Mouse (Mus musculus) embryonic stem cell, embryonic (primary cell): ENCODE results near the gene Gm10722.
"Not testable (repeated sequence)": the region's sequence is repeated elsewhere in the genome, so short reads cannot be mapped to it uniquely, and the experiment has no call there.

Source experiments
- CTCF ChIA-PET, 4 experiments: fragments of 300-600 bp in 2 of 4; fragments of 350-600 bp in 2 of 4; sonication (Branson Sonifier 250); formaldehyde crosslinking; loops; one replicate each; lab custom pipeline; 2022; ENCODE audit warnings: inconsistent platforms in 2 of 4; lab: Charles Lee
- POLR2A ChIA-PET, 4 experiments: fragments of 300-600 bp in 2 of 4; fragments of 350-600 bp in 2 of 4; sonication (Branson Sonifier 250); formaldehyde crosslinking; loops; one replicate each; lab custom pipeline; 2022; ENCODE audit warnings: antibody characterized with exemption in 4 of 4, inconsistent platforms in 1 of 4; lab: Charles Lee

Gm10722 gene

DNA sequence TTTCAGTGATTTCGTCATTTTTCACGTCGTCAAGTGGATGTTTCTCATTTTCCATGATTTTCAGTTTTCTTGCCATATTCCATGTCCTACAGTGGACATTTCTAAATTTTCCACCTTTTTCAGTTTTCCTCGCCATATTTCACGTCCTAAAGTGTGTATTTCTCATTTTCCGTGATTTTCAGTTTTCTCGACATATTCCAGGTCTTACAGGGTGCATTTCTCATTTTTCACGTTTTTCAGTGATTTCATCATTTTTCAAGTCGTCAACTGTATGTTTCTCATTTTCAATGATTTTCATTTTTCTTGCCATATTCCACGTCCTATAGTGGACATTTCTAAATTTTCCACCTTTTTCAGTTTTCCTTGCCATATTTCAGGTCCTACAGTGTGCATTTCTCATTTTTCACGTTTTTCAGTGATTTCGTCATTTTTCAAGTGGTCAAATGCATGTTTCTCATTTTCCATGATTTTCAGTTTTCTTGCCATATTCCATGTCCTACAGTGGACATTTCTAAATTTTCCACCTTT, at the start of gene Gm10722:
Gm10722 (plus strand) TSS at position 478 of the 528 bp plus-strand sequence.
- CTCF ChIA-PET, POLR2A ChIA-PET: not testable (repeated sequence)

DNA sequence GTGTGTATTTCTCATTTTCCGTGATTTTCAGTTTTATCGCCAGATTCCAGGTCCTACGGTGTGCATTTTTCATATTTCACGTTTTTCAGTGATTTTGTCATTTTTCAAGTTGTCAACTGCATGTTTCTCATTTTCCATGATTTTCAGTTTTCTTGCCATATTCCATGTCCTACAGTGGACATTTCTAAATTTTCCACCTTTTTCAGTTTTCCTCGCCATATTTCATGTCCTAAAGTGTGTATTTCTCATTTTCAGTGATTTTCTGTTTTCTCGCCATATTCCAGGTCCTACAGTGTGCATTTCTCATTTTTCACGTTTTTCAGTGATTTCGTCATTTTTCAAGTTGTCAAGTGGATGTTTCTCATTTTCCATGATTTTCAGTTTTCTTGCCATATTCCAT, 284 bp downstream of the Gm10722 start:
- POLR2A ChIA-PET, CTCF ChIA-PET: not testable (repeated sequence)

DNA sequence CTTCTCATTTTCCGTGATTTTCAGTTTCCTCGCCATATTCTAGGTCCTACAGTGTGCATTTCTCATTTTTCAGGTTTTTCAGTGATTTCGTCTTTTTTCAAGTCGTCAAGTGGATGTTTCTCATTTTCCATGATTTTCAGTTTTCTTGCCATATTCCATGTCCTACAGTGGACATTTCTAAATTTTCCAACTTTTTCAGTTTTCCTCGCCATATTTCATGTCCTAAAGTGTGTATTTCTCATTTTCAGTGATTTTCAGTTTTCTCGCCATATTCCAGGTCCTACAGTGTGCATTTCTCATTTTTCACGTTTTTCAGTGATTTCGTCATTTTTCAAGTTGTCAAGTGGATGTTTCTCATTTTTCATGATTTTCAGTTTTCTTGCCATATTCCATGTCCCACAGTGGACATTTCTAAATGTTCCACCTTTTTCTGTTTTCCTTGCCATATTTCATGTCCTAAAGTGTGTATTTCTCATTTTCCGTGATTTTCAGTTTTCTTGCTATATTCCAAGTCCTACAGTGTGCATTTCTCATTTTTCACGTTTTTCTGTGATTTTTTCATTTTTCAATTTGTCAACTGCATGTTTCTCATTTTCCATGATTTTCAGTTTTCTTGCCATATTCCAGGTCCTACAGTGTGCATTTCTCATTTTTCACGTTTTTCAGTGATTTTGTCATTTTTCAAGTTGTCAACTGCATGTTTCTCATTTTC, 1.4 kb downstream of the Gm10722 start:
- POLR2A ChIA-PET, CTCF ChIA-PET: not testable (repeated sequence)

DNA sequence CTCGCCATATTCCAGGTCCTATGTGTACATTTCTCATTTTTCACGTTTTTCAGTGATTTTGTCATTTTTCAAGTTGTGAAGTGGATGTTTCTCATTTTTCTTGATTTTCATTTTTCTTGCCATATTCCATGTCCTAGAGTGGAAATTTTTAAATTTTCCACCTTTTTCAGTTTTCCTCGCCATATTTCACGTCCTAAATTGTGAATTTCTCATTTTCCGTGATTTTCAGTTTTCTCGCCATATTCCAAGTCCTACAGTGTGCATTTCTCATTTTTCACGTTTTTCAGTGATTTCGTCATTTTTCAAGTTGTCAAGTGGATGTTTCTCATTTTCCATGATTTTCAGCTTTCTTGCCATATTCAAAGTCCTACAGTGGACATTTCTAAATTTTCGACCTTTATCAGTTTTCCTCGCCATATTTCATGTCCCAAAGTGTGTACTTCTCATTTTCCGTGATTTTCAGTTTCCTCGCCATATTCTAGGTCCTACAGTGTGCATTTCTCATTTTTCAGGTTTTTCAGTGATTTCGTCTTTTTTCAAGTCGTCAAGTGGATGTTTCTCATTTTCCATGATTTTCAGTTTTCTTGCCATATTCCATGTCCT, 2.2 kb downstream of the Gm10722 start, which contains the start of gene Gm11168:
Gm11168 (plus strand) TSS at position 553 of the 603 bp plus-strand sequence.
- POLR2A ChIA-PET, CTCF ChIA-PET: not testable (repeated sequence)

DNA sequence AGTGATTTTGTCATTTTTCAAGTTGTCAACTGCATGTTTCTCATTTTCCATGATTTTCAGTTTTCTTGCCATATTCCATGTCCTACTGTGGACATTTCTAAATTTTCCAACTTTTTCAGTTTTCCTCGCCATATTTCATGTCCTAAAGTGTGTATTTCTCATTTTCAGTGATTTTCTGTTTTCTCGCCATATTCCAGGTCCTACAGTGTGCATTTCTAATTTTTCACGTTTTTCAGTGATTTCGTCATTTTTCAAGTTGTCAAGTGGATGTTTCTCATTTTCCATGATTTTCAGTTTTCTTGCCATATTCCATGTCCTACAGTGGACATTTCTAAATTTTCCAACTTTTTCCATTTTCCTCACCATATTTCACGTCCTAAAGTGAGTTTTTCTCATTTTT, 5.5 kb downstream of the Gm10722 start:
- CTCF ChIA-PET, POLR2A ChIA-PET: not testable (repeated sequence)

DNA sequence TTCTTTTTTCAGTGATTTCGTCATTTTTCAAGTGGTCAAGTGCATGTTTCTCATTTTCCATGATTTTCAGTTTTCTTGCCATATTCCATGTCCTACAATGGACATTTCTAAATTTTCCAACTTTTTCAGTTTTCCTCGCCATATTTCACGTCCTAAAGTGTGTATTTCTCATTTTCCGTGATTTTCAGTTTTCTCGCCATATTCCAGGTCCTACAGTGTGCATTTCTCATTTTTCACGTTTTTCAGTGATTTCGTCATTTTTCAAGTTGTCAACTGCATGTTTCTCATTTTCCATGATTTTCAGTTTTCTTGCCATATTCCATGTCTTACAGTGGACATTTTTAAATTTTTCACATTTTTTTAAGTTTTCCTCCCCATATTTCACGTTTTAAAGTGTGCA, 5.9 kb downstream of the Gm10722 start:
- CTCF ChIA-PET, POLR2A ChIA-PET: not testable (repeated sequence)

DNA sequence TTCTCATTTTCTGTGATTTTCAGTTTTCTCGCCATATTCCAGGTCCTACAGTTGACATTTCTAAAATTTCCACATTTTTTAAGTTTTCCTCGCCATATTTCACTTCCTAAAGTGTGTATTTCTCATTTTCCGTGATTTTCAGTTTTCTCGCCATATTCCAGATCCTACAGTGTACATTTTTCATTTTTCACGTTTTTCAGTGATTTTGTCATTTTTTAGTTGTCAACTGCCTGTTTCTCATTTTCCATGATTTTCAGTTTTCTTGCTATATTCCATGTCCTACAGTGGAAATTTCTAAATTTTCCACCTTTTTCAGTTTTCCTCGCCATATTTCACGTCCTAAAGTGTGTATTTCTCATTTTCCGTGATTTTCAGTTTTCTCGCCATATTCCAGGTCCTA, 6.5 kb downstream of the Gm10722 start:
- CTCF ChIA-PET, POLR2A ChIA-PET: not testable (repeated sequence)

DNA sequence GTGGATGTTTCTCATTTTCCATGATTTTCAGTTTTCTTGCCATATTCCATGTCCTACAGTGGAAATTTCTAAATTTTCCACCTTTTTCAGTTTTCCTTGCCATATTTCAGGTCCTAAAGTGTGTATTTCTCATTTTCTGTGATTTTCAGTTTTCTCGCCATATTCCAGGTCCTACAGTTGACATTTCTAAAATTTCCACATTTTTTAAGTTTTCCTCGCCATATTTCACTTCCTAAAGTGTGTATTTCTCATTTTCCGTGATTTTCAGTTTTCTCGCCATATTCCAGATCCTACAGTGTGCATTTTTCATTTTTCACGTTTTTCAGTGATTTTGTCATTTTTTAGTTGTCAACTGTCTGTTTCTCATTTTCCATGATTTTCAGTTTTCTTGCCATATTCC, 8.6 kb downstream of the Gm10722 start:
- POLR2A ChIA-PET, CTCF ChIA-PET: not testable (repeated sequence)

DNA sequence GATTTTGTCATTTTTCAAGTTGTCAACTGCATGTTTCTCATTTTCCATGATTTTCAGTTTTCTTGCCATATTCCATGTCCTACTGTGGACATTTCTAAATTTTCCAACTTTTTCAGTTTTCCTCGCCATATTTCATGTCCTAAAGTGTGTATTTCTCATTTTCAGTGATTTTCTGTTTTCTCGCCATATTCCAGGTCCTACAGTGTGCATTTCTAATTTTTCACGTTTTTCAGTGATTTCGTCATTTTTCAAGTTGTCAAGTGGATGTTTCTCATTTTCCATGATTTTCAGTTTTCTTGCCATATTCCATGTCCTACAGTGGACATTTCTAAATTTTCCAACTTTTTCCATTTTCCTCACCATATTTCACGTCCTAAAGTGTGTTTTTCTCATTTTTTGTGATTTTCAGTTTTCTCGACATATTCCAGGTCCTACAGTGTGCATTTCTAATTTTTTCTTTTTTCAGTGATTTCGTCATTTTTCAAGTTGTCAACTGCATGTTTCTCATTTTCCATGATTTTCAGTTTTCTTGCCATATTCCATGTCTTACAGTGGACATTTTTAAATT, 11.4 kb downstream of the Gm10722 start:
- CTCF ChIA-PET, POLR2A ChIA-PET: not testable (repeated sequence)

DNA sequence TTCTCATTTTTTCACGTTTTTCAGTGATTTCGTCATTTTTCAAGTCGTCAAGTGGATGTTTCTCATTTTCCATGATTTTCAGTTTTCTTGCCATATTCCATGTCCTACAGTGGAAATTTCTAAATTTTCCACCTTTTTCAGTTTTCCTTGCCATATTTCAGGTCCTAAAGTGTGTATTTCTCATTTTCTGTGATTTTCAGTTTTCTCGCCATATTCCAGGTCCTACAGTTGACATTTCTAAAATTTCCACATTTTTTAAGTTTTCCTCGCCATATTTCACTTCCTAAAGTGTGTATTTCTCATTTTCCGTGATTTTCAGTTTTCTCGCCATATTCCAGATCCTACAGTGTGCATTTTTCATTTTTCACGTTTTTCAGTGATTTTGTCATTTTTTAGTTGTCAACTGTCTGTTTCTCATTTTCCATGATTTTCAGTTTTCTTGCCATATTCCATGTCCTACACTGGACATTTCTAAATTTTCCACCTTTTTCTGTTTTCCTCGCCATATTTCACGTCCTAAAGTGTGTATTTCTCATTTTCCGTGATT, 12.1 kb downstream of the Gm10722 start, which contains the start of gene Gm10721:
Gm10721 (plus strand) TSS at position 408 of the 547 bp plus-strand sequence.
- POLR2A ChIA-PET, result not testable (repeated sequence)

DNA sequence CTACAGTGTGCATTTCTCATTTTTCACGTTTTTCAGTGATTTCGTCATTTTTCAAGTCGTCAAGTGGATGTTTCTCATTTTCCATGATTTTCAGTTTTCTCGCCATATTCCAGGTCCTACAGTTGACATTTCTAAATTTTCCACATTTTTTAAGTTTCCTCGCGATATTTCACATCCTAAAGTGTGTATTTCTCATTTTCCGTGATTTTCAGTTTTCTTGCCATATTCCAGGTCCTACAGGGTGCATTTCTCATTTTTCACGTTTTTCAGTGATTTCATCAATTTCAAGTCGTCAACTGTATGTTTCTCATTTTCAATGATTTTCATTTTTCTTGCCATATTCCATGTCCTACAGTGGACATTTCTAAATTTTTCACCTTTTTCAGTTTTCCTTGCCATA, 14.6 kb downstream of the Gm10722 start, which contains the start of gene Gm10720:
Gm10720 (plus strand) TSS at position 301 of the 400 bp plus-strand sequence.
- POLR2A ChIA-PET, CTCF ChIA-PET: not testable (repeated sequence)

More for the DNA sequence above, 12.1 kb downstream of the Gm10722 start, which contains the start of gene Gm10721:
- CTCF ChIA-PET, result not testable (repeated sequence)

DNA sequence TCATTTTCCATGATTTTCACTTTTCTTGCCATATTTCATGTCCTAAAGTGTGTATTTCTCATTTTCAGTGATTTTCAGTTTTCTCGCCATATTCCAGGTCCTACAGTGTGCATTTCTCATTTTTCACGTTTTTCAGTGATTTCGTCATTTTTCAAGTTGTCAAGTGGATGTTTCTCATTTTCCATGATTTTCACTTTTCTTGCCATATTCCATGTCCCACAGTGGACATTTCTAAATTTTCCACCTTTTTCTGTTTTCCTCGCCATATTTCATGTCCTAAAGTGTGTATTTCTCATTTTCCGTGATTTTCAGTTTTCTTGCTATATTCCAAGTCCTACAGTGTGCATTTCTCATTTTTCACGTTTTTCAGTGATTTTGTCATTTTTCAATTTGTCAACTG, 15.2 kb downstream of the Gm10722 start:
- POLR2A ChIA-PET, CTCF ChIA-PET: not testable (repeated sequence)

DNA sequence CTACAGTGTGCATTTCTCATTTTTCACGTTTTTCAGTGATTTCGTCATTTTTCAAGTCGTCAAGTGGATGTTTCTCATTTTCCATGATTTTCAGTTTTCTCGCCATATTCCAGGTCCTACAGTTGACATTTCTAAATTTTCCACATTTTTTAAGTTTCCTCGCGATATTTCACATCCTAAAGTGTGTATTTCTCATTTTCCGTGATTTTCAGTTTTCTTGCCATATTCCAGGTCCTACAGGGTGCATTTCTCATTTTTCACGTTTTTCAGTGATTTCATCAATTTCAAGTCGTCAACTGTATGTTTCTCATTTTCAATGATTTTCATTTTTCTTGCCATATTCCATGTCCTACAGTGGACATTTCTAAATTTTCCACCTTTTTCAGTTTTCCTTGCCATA, 16.4 kb downstream of the Gm10722 start, which contains the start of gene Gm10719:
Gm10719 (plus strand) TSS at position 301 of the 400 bp plus-strand sequence.
- CTCF ChIA-PET, POLR2A ChIA-PET: not testable (repeated sequence)

DNA sequence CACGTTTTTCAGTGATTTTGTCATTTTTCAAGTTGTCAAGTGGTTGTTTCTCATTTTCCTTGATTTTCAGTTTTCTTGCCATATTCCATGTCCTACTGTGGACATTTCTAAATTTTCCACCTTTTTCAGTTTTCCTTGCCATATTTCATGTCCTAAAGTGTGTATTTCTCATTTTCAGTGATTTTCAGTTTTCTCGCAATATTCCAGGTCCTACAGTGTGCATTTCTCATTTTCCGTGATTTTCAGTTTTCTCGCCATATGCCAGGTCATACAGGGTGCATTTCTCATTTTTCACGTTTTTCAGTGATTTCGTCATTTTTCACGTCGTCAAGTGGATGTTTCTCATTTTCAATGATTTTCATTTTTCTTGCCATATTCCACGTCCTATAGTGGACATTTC, 18.2 kb downstream of the Gm10722 start:
- CTCF ChIA-PET, POLR2A ChIA-PET: not testable (repeated sequence)

DNA sequence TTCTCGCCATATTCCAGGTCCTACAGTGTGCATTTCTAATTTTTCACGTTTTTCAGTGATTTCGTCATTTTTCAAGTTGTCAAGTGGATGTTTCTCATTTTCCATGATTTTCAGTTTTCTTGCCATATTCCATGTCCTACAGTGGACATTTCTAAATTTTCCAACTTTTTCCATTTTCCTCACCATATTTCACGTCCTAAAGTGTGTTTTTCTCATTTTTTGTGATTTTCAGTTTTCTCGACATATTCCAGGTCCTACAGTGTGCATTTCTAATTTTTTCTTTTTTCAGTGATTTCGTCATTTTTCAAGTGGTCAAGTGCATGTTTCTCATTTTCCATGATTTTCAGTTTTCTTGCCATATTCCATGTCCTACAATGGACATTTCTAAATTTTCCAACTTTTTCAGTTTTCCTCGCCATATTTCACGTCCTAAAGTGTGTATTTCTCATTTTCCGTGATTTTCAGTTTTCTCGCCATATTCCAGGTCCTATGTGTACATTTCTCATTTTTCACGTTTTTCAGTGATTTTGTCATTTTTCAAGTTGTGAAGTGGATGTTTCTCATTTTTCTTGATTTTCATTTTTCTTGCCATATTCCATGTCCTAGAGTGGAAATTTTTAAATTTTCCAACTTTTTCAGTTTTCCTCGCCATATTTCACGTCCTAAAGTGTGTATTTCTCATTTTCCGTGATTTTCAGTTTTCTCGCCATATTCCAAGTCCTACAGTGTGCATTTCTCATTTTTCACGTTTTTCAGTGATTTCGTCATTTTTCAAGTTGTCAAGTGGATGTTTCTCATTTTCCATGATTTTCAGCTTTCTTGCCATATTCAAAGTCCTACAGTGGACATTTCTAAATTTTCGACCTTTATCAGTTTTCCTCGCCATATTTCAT, 19.4 kb downstream of the Gm10722 start:
- POLR2A ChIA-PET, CTCF ChIA-PET: not testable (repeated sequence)

DNA sequence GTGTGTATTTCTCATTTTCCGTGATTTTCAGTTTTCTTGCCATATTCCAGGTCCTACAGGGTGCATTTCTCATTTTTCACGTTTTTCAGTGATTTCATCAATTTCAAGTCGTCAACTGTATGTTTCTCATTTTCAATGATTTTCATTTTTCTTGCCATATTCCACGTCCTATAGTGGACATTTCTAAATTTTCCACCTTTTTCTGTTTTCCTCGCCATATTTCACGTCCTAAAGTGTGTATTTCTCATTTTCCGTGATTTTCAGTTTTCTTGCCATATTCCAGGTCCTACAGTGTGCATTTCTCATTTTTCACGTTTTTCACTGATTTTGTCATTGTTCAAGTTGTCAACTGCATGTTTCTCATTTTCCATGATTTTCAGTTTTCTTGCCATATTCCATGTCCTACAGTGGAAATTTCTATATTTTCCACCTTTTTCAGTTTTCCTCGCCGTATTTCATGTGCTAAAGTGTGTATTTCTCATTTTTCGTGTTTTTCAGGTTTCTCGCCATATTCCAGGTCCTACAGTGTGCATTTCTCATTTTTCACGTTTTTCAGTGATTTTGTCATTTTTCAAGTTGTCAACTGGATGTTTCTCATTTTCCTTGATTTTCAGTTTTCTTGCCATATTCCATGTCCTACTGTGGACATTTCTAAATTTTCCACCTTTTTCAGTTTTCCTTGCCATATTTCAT, 21.7 kb downstream of the Gm10722 start:
- POLR2A ChIA-PET, CTCF ChIA-PET: not testable (repeated sequence)

DNA sequence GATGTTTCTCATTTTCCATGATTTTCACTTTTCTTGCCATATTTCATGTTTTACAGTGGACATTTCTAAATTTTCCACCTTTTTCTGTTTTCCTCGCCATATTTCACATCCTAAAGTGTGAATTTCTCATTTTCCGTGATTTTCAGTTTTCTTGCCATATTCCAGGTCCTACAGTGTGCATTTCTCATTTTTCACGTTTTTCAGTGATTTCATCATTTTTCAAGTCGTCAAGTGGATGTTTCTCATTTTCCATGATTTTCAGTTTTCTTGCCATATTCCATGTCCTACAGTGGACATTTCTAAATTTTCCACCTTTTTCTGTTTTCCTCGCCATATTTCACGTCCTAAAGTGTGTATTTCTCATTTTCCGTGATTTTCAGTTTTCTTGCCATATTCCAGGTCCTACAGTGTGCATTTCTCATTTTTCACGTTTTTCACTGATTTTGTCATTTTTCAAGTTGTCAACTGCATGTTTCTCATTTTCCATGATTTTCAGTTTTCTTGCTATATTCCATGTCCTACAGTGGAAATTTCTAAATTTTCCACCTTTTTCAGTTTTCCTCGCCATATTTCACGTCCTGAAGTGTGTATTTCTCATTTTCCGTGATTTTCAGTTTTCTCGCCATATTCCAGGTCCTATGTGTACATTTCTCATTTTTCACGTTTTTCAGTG, 22.7 kb downstream of the Gm10722 start, which contains the start of gene Gm10718:
Gm10718 (plus strand) TSS at position 236 of the 673 bp plus-strand sequence.
- POLR2A ChIA-PET, CTCF ChIA-PET: not testable (repeated sequence)
